Mouse (Mus musculus) E14TG2a.4 (cell line): Measurements from ENCODE around the gene Gal.

Source experiments
- H3K27me3 ChIP-seq: 2 replicates; pipeline ENCODE4 v1.6.1; 2014; ENCODE audit warnings: low read length, control low read depth; ENCODE audit not compliant: insufficient read depth
- H3K36me3 ChIP-seq: 2 replicates; pipeline ENCODE4 v1.6.1; 2014; ENCODE audit warnings: low read length, control low read depth; ENCODE audit not compliant: insufficient read depth
- H3K4me1 ChIP-seq: replicated peaks from 2 replicates; pipeline ENCODE4 v1.6.1; 2014; ENCODE audit warnings: low read depth, low read length, control low read depth
- H3K4me3 ChIP-seq: replicated peaks from 2 replicates; pipeline ENCODE4 v1.5.1; 2014; ENCODE audit warnings: mild to moderate bottlenecking, low read length
- H3K9me3 ChIP-seq: 2 replicates; pipeline ENCODE4 v1.6.1; 2014; ENCODE audit warnings: low read length, control low read depth
- CTCF ChIP-seq: conservative IDR thresholded peaks from 2 replicates; pipeline ENCODE4 v1.5.1; 2014; ENCODE audit warnings: low read length
- NANOG ChIP-seq: IDR thresholded peaks from 2 replicates; pipeline ENCODE4 v1.6.1; 2014; ENCODE audit warnings: borderline replicate concordance, low read length, mixed read lengths
- POU5F1 ChIP-seq: IDR thresholded peaks from 2 replicates; pipeline ENCODE4 v1.6.1; 2014; ENCODE audit warnings: low read length, borderline replicate concordance

Gal gene

GRCm38 (mm10) chr19:3441092-3441491, 26.7 kb upstream of the Gal start:
- Histone ChIP-seq H3K36me3 (no peaks in the 10 kb centered on the region), H3K4me3 (no peak overlapping the region), H3K9me3 (no peaks in the 10 kb centered on the region), H3K4me1 (peaks cover 16% of the 10 kb centered on the region), H3K27me3 (peaks cover 37% of the 10 kb centered on the region)
- TF ChIP-seq NANOG (no peak), POU5F1 (no peak), CTCF (no peak)

DNA sequence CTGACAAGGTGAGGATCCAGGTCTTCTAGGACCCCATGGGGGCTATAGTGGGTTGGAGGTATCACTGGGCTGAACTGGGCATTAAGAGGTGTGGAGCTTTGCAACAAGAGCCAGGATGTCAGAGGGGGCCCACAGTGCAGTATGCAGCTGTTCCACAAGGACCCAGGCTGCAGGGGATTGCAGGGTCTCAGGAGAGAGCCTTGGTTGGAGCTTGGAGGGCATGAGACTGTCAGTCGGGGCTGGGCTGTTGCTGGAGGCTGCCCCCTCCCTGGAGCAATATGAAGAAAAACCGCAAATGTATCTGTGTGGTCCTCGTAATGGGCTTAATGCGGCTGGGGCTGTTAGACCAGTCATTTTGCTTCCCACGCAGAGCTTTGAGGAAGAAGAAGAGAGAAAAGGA, 26.3 kb upstream of the Gal start:
- peaks cover 37% of the 10 kb centered on the region for H3K27me3 ChIP-seq
- TF ChIP-seq CTCF (no peak), POU5F1 (no peak), NANOG (no peak)
- no peaks in the 10 kb centered on the region for H3K36me3 ChIP-seq
- no peaks in the 10 kb centered on the region for H3K9me3 ChIP-seq
- H3K4me3 ChIP-seq, result no peak overlapping the region
- H3K4me1 ChIP-seq, result peaks cover 20% of the 10 kb centered on the region

- H3K4me1 ChIP-seq, result peaks cover 45% of the 10 kb centered on the region
- TF ChIP-seq NANOG (no peak), CTCF (no peak), POU5F1 (no peak)
- H3K36me3 ChIP-seq, result no peaks in the 10 kb centered on the region
- peaks cover 44% of the 10 kb centered on the region for H3K27me3 ChIP-seq
- H3K9me3 ChIP-seq, result no peaks in the 10 kb centered on the region
- no peak overlapping the region for H3K4me3 ChIP-seq
Measured at GRCm38 (mm10) chr19:3437980-3438379, 23.6 kb upstream of the Gal start.

DNA sequence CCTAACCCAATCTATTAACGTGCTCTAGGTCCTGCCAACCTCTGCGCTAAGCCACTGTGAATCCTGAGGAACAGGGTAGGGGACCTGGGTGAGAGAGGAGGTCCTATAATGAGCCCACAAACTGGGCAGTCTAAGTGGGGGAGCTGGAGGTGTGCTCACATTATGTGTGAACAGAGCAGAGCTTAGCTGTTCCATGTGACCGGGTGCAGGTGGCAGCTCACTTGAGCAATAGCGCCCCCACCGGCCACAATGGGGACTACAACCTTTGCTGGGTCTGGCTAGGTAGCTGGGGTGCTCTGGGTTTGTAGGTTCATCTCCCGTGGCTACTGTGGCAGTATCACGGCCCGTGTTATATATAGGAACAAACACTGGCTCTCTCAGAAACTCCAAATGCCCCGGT, 22.5 kb upstream of the Gal start:
- H3K4me3 ChIP-seq, result 0 out of 2 replicates have a peak overlapping the region, but pooled peaks have one; percentile 18
- peaks cover 41% of the 10 kb centered on the region for H3K27me3 ChIP-seq
- no peaks in the 10 kb centered on the region for H3K9me3 ChIP-seq
- H3K4me1 ChIP-seq, result peaks cover 47% of the 10 kb centered on the region
- H3K36me3 ChIP-seq, result no peaks in the 10 kb centered on the region
- TF ChIP-seq NANOG, result no peak
- TF ChIP-seq CTCF, result peak; percentile 95
- TF ChIP-seq POU5F1, result no peak

DNA sequence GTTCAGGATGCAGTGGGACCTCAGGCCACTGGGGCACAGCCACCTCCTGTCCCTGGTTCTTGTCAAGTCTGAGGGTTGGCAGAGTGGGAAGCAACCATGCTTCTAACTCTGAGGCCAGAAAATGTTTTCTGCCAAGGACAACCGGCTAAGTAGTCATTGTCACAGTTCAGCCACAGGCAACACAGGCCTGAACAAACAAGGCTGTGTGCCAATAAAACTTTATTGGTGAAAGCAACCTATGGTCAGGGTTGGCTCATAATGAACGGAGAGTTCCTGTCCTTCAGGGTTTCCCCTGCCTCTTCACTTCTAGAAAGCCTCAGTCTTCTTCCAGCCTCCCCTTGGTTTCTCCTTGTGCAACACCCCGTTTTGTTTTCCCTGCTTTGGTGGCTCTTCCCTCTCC, 21.5 kb upstream of the Gal start:
- Histone ChIP-seq H3K4me3 (0 out of 2 replicates have a peak overlapping the region, but pooled peaks have one; percentile 20), H3K27me3 (peaks cover 41% of the 10 kb centered on the region), H3K36me3 (no peaks in the 10 kb centered on the region), H3K9me3 (no peaks in the 10 kb centered on the region), H3K4me1 (peaks cover 52% of the 10 kb centered on the region)
- no peak for TF ChIP-seq POU5F1
- TF ChIP-seq NANOG, result no peak
- no peak for TF ChIP-seq CTCF

DNA sequence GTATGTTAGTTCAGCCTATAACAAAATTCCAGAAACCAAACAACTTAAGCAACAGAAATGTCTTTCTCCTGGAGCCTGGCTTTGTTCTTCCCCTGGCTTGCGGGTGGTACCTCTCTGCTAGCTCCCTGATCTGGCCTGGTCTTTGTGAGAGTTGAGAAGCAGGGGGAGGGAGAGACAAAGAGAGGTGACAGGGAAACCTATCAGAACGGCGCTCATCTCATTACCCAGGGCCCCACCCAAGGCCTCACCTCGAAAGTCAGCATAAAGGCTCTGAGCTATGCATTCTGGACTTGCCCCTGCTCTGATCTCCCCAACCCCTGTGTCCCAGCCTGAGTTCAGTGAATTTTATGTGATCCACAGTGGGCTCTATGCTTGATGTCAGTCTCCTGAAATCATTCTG, 20.3 kb upstream of the Gal start:
- H3K4me1 ChIP-seq, result peaks cover 61% of the 10 kb centered on the region
- no peaks in the 10 kb centered on the region for H3K9me3 ChIP-seq
- TF ChIP-seq CTCF (no peak), NANOG (no peak), POU5F1 (no peak)

DNA sequence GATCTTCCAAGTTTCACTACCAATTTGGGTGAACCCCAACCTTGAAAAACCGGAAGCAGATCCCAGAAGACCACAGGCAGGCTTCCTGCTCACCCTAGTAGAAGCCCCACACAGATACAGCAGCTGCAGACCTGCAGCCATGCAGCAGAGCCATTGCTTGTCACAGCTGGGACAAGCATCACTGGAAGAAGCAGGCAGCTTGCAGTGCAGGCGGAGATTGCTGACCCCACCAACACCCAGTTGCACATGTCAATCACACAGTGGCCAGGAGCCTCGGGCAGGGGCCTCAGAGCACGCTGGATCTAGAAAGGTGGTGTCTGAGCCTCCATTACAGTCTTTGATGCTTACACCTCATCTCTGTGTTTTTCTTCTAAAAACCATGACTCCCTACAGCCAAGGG, 19.8 kb upstream of the Gal start:
- TF ChIP-seq NANOG (no peak), CTCF (no peak), POU5F1 (no peak)

More for the DNA sequence above, 20.3 kb upstream of the Gal start:
- Histone ChIP-seq H3K4me3 (peak overlapping the region; percentile 20; the same call in 1 of the 2 replicates), H3K27me3 (peaks cover 31% of the 10 kb centered on the region), H3K36me3 (no peaks in the 10 kb centered on the region)

DNA sequence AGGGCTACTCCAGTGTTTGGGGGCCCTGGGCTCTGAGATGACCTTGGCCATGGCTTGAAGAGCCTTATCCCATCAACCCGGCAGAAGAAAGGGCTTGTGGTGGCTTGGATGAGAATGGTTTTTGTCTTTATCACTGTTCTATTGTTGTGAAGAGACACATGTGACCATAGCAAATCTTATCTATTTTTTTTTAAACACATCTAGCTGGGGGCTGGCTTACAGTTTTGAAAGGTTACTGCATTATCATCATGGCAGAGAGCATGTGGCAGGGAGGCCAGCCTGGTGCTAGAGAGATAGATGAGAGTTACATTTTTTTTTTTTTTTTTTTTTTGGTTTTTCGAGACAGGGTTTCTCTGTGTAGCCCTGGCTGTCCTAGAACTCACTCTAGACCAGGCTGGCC, 17.6 kb upstream of the Gal start:
- Histone ChIP-seq H3K4me1 (peaks cover 73% of the 10 kb centered on the region), H3K9me3 (no peaks in the 10 kb centered on the region), H3K36me3 (no peaks in the 10 kb centered on the region), H3K4me3 (no peak overlapping the region), H3K27me3 (peaks cover 14% of the 10 kb centered on the region)
- TF ChIP-seq NANOG, result no peak
- TF ChIP-seq POU5F1, result no peak
- TF ChIP-seq CTCF, result no peak

More for the DNA sequence above, 19.8 kb upstream of the Gal start:
- 0 out of 2 replicates have a peak overlapping the region, but pooled peaks have one; percentile 20 for H3K4me3 ChIP-seq
- H3K27me3 ChIP-seq, result peaks cover 26% of the 10 kb centered on the region
- peaks cover 66% of the 10 kb centered on the region for H3K4me1 ChIP-seq
- no peaks in the 10 kb centered on the region for H3K36me3 ChIP-seq
- H3K9me3 ChIP-seq, result no peaks in the 10 kb centered on the region

- no peaks in the 10 kb centered on the region for H3K9me3 ChIP-seq
- no peaks in the 10 kb centered on the region for H3K36me3 ChIP-seq
- H3K4me1 ChIP-seq, result peaks cover 65% of the 10 kb centered on the region
- H3K4me3 ChIP-seq, result no peak overlapping the region
- no peak for TF ChIP-seq NANOG
- TF ChIP-seq CTCF, result no peak
- TF ChIP-seq POU5F1, result no peak
- H3K27me3 ChIP-seq, result peaks cover 14% of the 10 kb centered on the region
Measured at GRCm38 (mm10) chr19:3431066-3431465, 16.7 kb upstream of the Gal start.
